Mouse (Mus musculus): Measurements from ENCODE around the gene Gprc5d.

DNA sequence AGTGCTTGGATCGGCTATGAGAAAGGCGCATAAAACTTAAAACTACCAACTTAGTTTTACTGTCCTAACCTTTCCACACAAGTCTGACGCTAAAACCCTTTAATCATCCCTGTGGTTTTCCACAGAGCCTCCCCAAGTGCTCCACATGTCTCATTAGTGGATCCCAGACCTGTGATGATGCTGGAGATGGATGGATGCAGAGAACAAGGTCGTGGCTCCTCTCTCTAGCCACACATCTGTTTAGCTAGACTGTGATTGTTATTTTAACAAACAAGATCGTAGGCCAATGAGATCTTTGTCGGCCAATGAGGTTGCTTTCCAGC is 5.0 kb downstream of the Gprc5d start:
- no peak for TF ChIP-seq CTCF (IDR thresholded peaks at IDR 0.05; ENCODE audit: low read depth, low read length)
- no peak for TF ChIP-seq POLR2A (IDR thresholded peaks at IDR 0.05; ENCODE audit: insufficient read depth, low read length)
